9 mouse cellular contexts compared by ENCODE assay signal in the genomic region with DNA sequence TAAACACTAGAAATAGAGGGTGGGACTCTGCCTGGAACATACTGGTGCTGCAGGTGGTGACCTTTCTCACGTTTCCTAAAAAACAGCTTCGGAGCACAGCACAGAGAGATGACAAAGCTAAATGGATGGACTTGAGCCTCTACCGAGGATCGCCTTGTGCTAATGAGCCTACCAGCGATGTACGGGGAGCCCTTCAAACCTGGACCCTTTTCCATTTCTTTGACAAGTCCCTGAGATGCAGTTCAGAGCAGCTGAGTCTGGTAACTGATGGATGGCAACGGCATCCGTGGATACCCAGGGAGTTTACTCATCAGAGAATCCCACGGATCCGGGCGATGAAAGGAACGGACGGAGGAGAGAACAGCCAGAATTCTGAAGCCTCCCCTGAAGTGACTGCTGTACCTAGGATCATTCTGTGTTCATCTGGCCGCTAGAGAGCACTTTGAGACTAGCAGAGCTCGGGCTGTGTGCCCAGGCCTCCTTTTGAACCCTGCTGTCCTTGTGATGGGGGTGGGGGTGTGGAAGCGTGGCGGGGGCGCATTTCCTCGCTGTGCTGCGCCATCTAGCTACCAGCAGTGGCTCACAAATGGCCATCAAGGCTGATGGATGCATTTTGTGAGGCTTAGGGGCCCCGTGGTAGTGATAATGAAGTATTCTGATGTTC. TPM values are rescaled to one million over a fixed set of nuclear protein-coding genes. Genes with fewer than 3 reads are reported as not detected.
DNase-seq lines count a peak whose midpoint lies in the region; ATAC-seq and TF ChIP-seq lines count a peak whose summit lies in the region.
"Had no signal": no experiment of that assay in that cellular context is flagged by ENCODE, and none has a peak within 500 bp of the region (broad histone marks: within the 10 kb centered on the region; RNA-seq: fewer than 3 reads in every experiment).

No protein-coding gene starts in this region.

- peaks cover 3% of the 10 kb centered on the region; the same call in 1 of the 2 replicates for H3K4me1 ChIP-seq in embryonic fibroblast, embryonic 13.5 days (ENCODE audit: control insufficient read depth, insufficient read depth, low read length)
- H3K4me1 ChIP-seq in heart, embryonic 10.5 days, result peaks cover 10% of the 10 kb centered on the region; the same call in 1 of the 2 replicates
- H3K4me1 ChIP-seq in limb, embryonic 10.5 days, result peaks cover 21% of the 10 kb centered on the region
- peaks cover 14% of the 10 kb centered on the region for H3K4me1 ChIP-seq in midbrain, embryonic 15.5 days
- H3K4me1 ChIP-seq in stomach, postnatal 0 days (replicated peaks; ENCODE audit: control insufficient read depth, insufficient read depth), result no peaks in the 10 kb centered on the region; the same call in 1 of the 2 replicates

- 0 out of 2 replicates have a peak, but pooled peaks cover 5% of the 10 kb centered on the region for H3K27me3 ChIP-seq in heart, embryonic 10.5 days (ENCODE audit: insufficient read depth, poor library complexity, severe bottlenecking)
- H3K27me3 ChIP-seq in limb, embryonic 10.5 days (ENCODE audit: low read depth, poor library complexity, severe bottlenecking), result peaks cover 11% of the 10 kb centered on the region; the same call in 1 of the 2 replicates
- no peaks in the 10 kb centered on the region for H3K27me3 ChIP-seq in midbrain, embryonic 15.5 days (replicated peaks)
- no peaks in the 10 kb centered on the region for H3K27me3 ChIP-seq in stomach, postnatal 0 days (ENCODE audit: control insufficient read depth, insufficient read depth, low read length)

- H3K9ac ChIP-seq in midbrain, embryonic 15.5 days, result peak overlapping the region; percentile 17; the same call in 1 of the 2 replicates
- H3K9ac ChIP-seq in stomach, postnatal 0 days (ENCODE audit: low read length), result no peak overlapping the region; the same call in 1 of the 2 replicates

- no peak overlapping the region for H3K27ac ChIP-seq in embryonic fibroblast, embryonic 13.5 days (ENCODE audit: insufficient read depth, low read length)
- H3K27ac ChIP-seq in heart, embryonic 10.5 days, result 0 out of 2 replicates have a peak overlapping the region, but pooled peaks have one; percentile 19
- H3K27ac ChIP-seq in limb, embryonic 10.5 days, result peak overlapping the region; percentile 43; the same call in 1 of the 2 replicates
- H3K27ac ChIP-seq in midbrain, embryonic 15.5 days, result peak overlapping the region; percentile 71
- H3K27ac ChIP-seq in stomach, postnatal 0 days (replicated peaks), result no peak overlapping the region

- peak overlapping the region; percentile 53 for H3K4me2 ChIP-seq in midbrain, embryonic 15.5 days
- H3K4me2 ChIP-seq in stomach, postnatal 0 days (replicated peaks; ENCODE audit: low read depth), result peak overlapping the region; percentile 58

- H3K4me3 ChIP-seq in embryonic fibroblast, embryonic 13.5 days (ENCODE audit: insufficient read depth, low read length), result no peak overlapping the region
- peak overlapping the region; percentile 46 for H3K4me3 ChIP-seq in heart, embryonic 10.5 days
- peak overlapping the region; percentile 39 for H3K4me3 ChIP-seq in limb, embryonic 10.5 days
- H3K4me3 ChIP-seq in midbrain, embryonic 15.5 days, result peak overlapping the region; percentile 31
- peak overlapping the region; percentile 30; the same call in 1 of the 2 replicates for H3K4me3 ChIP-seq in stomach, postnatal 0 days (ENCODE audit: low read depth, low read length)
- H3K4me3 ChIP-seq: myocyte had no signal

- ATAC-seq in midbrain, embryonic 15.5 days (replicated peaks), result peak; percentile 95
- ATAC-seq in stomach, postnatal 0 days (ENCODE audit: low FRiP score, low TSS enrichment), result 0 out of 2 replicates have a peak, but pooled peaks have one; percentile 32

- no peaks in the 10 kb centered on the region for H3K36me3 ChIP-seq in heart, embryonic 10.5 days
- no peaks in the 10 kb centered on the region for H3K36me3 ChIP-seq in limb, embryonic 10.5 days
- no peaks in the 10 kb centered on the region for H3K36me3 ChIP-seq in midbrain, embryonic 15.5 days (replicated peaks)
- no peaks in the 10 kb centered on the region for H3K36me3 ChIP-seq in stomach, postnatal 0 days (ENCODE audit: control insufficient read depth, insufficient read depth, low read length)

- no peak for TF ChIP-seq POLR2A in embryonic fibroblast, embryonic 13.5 days (IDR thresholded peaks at IDR 0.05; ENCODE audit: low read depth, low read length)

- H3K9me3 ChIP-seq in heart, embryonic 10.5 days, result no peaks in the 10 kb centered on the region
- no peaks in the 10 kb centered on the region for H3K9me3 ChIP-seq in limb, embryonic 10.5 days (replicated peaks)
- no peaks in the 10 kb centered on the region for H3K9me3 ChIP-seq in midbrain, embryonic 15.5 days
- H3K9me3 ChIP-seq in stomach, postnatal 0 days (ENCODE audit: control insufficient read depth, low read length), result no peaks in the 10 kb centered on the region

- peak; percentile 71 for TF ChIP-seq CTCF in embryonic fibroblast, embryonic 13.5 days (IDR thresholded peaks at IDR 0.05; ENCODE audit: borderline replicate concordance, insufficient read depth, low read length)
- peak; percentile 77 for TF ChIP-seq CTCF in stomach, postnatal 0 days (IDR thresholded peaks at IDR 0.05; ENCODE audit: low read depth)

- DNase-seq in urinary bladder, postnatal 14 days (ENCODE audit: low spot score), result peak; percentile 33
- no peak for DNase-seq in urinary bladder, postnatal 10 days (ENCODE audit: low spot score)
- peak; percentile 89 for DNase-seq in heart, embryonic 10.5 days (ENCODE audit: low spot score)
- DNase-seq in kidney, adult 9 months, result peak; percentile 65
- DNase-seq in limb, embryonic 10.5 days (ENCODE audit: low spot score), result peak; percentile 74
- DNase-seq in stomach, postnatal 0 days (ENCODE audit: low spot score), result peak; percentile 54

- no peak for TF ChIP-seq EP300 in stomach, postnatal 0 days (optimal IDR thresholded peaks at IDR 0.05)

- WGBS in heart, embryonic 10.5 days, result 16% methylated on average over 21 of the region's 21 CpGs
- WGBS in limb, embryonic 10.5 days, result 12% methylated on average over 21 of the region's 21 CpGs
- 4% methylated on average over 21 of the region's 21 CpGs for WGBS in midbrain, embryonic 15.5 days
- 7% methylated on average over 21 of the region's 21 CpGs for WGBS in stomach, postnatal 0 days

RNA-seq across cellular contexts. Expression of gene Dctd, which starts 1.6 kb away (rescaled TPM):
- 29.7 and 34.4 TPM in 2 replicates for polyA plus RNA-seq in embryonic fibroblast, embryonic 13.5 days (2011; ENCODE audit: insufficient read length, low read depth, missing spikeins)
- polyA plus RNA-seq in heart, embryonic 10.5 days (2016; fragmentation: Nextera tagmentation; extraction: Ambion mirVana), result 48.5 and 48.7 TPM in 2 replicates
- 61.9 and 72.0 TPM in 2 replicates for polyA plus RNA-seq in limb, embryonic 10.5 days (2016; fragmentation: Nextera tagmentation; extraction: Ambion mirVana)
- polyA plus RNA-seq in midbrain, embryonic 15.5 days (2015; fragmentation: Nextera tagmentation; extraction: Ambion mirVana), result 11.6 and 11.8 TPM in 2 replicates
- polyA plus RNA-seq in stomach, postnatal 0 days (2015; fragmentation: Nextera tagmentation; extraction: Ambion mirVana), result 7.7 and 8.4 TPM in 2 replicates

Comparison
In these comparisons a context has a peak if more than half of its experiments do, and no peak if none do; other contexts are left out.
1. H3K27ac ChIP-seq: peak in heart, embryonic 10.5 days (single experiment), limb, embryonic 10.5 days (single experiment) and midbrain, embryonic 15.5 days (single experiment); none in embryonic fibroblast, embryonic 13.5 days (single experiment) and stomach, postnatal 0 days (single experiment).